14 mouse cellular contexts compared by ENCODE assay signal in the genomic region with DNA sequence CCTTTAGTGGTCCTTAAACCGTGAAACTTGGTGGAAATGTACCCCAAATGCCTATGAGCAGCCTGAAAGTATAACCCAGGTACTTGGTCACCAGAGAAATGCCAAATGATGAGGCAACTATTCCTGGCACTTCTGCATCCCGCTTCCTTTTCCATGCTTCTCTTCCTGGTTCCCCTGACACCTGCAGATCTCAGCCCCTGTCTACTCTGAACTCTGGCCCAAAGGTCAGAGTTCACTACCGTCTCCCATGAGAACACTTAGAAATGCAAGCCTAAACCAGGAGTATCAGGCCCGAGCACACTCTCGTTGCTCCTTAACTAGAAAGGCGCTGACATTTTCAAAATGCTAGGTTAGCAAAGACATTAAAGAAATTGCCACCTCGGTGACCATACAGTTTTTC.
"Had no signal": no experiment of that assay in that cellular context is flagged by ENCODE, and none has a peak within 500 bp of the region (broad histone marks: within the 10 kb centered on the region; RNA-seq: fewer than 3 reads in every experiment).

No protein-coding gene starts in this region.

- H3K9ac ChIP-seq: hindbrain, embryonic 15.5 days; liver, embryonic 15.5 days; neural tube, embryonic 12.5 days; stomach, embryonic 15.5 days had no signal

- H3K4me3 ChIP-seq: hindbrain, embryonic 15.5 days; liver, embryonic 15.5 days; midbrain, embryonic 10.5 days; neural tube, embryonic 12.5 days; stomach, embryonic 15.5 days had no signal

- H3K27me3 ChIP-seq: hindbrain, embryonic 15.5 days; liver, embryonic 15.5 days; neural tube, embryonic 12.5 days; stomach, embryonic 15.5 days had no signal

- DNase-seq: left cerebral cortex, postnatal 4 days; lung, adult 2 months; lung, postnatal 10 days; lung, postnatal 4 days; midbrain, embryonic 14.5 days; right cerebral cortex, postnatal 4 days; thymus, adult 2 months; thymus, postnatal 25 days had no signal

- H3K27ac ChIP-seq: hindbrain, embryonic 15.5 days; liver, embryonic 15.5 days; midbrain, embryonic 10.5 days; neural tube, embryonic 12.5 days; stomach, embryonic 15.5 days had no signal

- H3K4me2 ChIP-seq: hindbrain, embryonic 15.5 days; liver, embryonic 11.5 days; liver, embryonic 15.5 days; neural tube, embryonic 12.5 days; stomach, embryonic 15.5 days had no signal

- H3K9me3 ChIP-seq: hindbrain, embryonic 15.5 days; liver, embryonic 15.5 days; midbrain, embryonic 10.5 days; neural tube, embryonic 12.5 days; stomach, embryonic 15.5 days had no signal

- H3K36me3 ChIP-seq: hindbrain, embryonic 15.5 days; liver, embryonic 15.5 days; neural tube, embryonic 12.5 days; stomach, embryonic 15.5 days had no signal
